Mouse (Mus musculus): ENCODE results near the gene Tmem253.

DNA sequence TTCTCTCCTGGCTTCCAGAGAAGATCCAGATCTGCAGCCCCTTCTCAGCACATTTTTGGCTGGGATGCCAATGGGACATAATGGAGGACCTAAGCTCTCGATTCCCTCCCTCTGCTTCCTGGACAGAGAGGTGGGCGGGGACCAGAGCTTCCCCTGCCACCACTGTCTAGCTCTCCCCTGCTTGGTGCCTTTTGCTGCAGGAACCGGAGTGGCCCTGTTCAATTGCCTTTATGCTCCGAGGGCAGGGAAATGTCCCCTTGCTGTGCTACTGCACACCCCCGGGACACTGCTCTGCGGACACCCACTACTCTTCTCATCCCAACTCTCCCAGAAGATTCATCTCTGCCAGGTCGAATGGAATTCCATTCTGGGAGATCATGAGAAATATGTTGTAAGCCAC lies 10.3 kb upstream of the Tmem253 start:
- TF ChIP-seq E2F4 (IDR thresholded peaks at IDR 0.05; ENCODE audit: insufficient read depth) (no peak), POLR2A (IDR thresholded peaks at IDR 0.05; ENCODE audit: insufficient read length, low read depth) (no peak), MAX (IDR thresholded peaks at IDR 0.05; ENCODE audit: low read depth) (no peak), MYOD1 (IDR thresholded peaks at IDR 0.05; ENCODE audit: control insufficient read depth in 1 of 3, insufficient read length in 2 of 3, low read depth in 2 of 3) (no peak), TCF12 (IDR thresholded peaks at IDR 0.05; ENCODE audit: insufficient read depth, poor library complexity, severe bottlenecking) (no peak), USF1 (IDR thresholded peaks at IDR 0.05; ENCODE audit: low read depth) (no peak), CEBPB (IDR thresholded peaks at IDR 0.05; ENCODE audit: insufficient read depth, poor library complexity, severe bottlenecking) (no peak), POLR2AphosphoS2 (IDR thresholded peaks at IDR 0.05; ENCODE audit: insufficient read length, low read depth) (no peak), TCF3 (IDR thresholded peaks at IDR 0.05; ENCODE audit: insufficient read length, low read depth) (no peak), REST (IDR thresholded peaks at IDR 0.05; ENCODE audit: insufficient read depth, insufficient read length) (no peak), SRF (IDR thresholded peaks at IDR 0.05; ENCODE audit: control insufficient read depth, insufficient read length, low read depth) (no peak)
